Comparison of ENCODE assay signal across 12 mouse cellular contexts in the genomic region with DNA sequence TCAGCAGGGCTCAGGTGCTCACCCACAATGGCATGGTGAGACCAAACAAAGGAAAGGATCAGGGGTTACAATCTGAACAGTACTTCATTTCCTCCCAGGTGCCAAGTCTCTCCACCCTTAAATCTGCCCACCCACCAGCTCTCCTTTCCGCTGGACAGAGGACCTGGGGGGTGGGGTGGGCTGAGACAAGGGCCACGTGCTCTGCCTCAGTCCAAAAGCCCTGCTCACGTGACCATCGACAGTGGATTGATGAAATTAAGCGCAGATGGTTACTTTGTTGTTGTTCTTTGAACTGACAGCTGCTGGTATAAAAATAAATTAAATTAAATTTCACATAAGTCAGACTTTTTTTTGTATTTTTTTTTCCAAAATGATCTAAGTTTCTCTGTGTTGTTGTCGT.
"Had no signal": no experiment of that assay in that cellular context is flagged by ENCODE, and none has a peak within 500 bp of the region (broad histone marks: within the 10 kb centered on the region; RNA-seq: fewer than 3 reads in every experiment).

No protein-coding gene starts in this region.

- H3K4me3 ChIP-seq: limb, embryonic 13.5 days; neural tube, embryonic 12.5 days; stomach, embryonic 15.5 days had no signal

- H3K36me3 ChIP-seq: limb, embryonic 13.5 days; neural tube, embryonic 12.5 days; stomach, embryonic 15.5 days had no signal

- H3K27ac ChIP-seq: kidney, postnatal 0 days; limb, embryonic 13.5 days; liver, embryonic 14.5 days; neural tube, embryonic 12.5 days; stomach, embryonic 15.5 days had no signal

- H3K27me3 ChIP-seq: limb, embryonic 13.5 days; neural tube, embryonic 12.5 days; stomach, embryonic 15.5 days had no signal

- H3K9me3 ChIP-seq: limb, embryonic 13.5 days; neural tube, embryonic 12.5 days; stomach, embryonic 15.5 days had no signal

- DNase-seq: kidney, adult 9 months; kidney, postnatal 36 days; layer of hippocampus, postnatal 36 days; lung, adult 18-20 months; midbrain, embryonic 14.5 days; retina, postnatal 1 day; thymus, postnatal 14 days had no signal

- H3K4me1 ChIP-seq: stomach, embryonic 15.5 days had no signal
